Mouse (Mus musculus): ENCODE measurements at regions not wholly inside any gene's neighbourhood (a gene's known extent, or its start where the extent isn't known, plus 50 kb on each side); places are given as distances from the start of the nearest gene placed in this dataset.

- H3K4me3 ChIP-seq: no peak overlapping the region
- no peaks in the 10 kb centered on the region for H3K27me3 ChIP-seq (ENCODE audit: control insufficient read depth, insufficient read depth, insufficient read length)
- no peaks in the 10 kb centered on the region for H3K79me2 ChIP-seq (ENCODE audit: control insufficient read depth, insufficient read depth)
- H3ac ChIP-seq (ENCODE audit: control insufficient read depth, insufficient read length): no peak overlapping the region
- no peak for TF ChIP-seq MYOG (IDR thresholded peaks at IDR 0.05; ENCODE audit: control insufficient read depth in 1 of 3, insufficient read depth in 1 of 3, insufficient read length in 2 of 3, low read depth in 2 of 3)
- no peak for TF ChIP-seq REST (IDR thresholded peaks at IDR 0.05; ENCODE audit: insufficient read depth, insufficient read length)
- TF ChIP-seq E2F4 (IDR thresholded peaks at IDR 0.05; ENCODE audit: insufficient read depth): no peak
- TF ChIP-seq MAX (IDR thresholded peaks at IDR 0.05; ENCODE audit: low read depth): no peak
- TF ChIP-seq USF1 (IDR thresholded peaks at IDR 0.05; ENCODE audit: low read depth): no peak
- H3K4me2 ChIP-seq (ENCODE audit: low read depth): no peak overlapping the region
- H3K36me3 ChIP-seq (ENCODE audit: control insufficient read depth, insufficient read depth): no peaks in the 10 kb centered on the region
Observed at GRCm38 (mm10) chr16:93041399-93041798, 215.4 kb upstream of the Runx1 start.

GRCm38 (mm10) chr16:93035626-93036025 lies 209.7 kb upstream of the Runx1 start:
- H3K27me3 ChIP-seq (ENCODE audit: control insufficient read depth, insufficient read depth, insufficient read length): no peaks in the 10 kb centered on the region
- H3K4me2 ChIP-seq (ENCODE audit: low read depth): no peak overlapping the region
- H3K36me3 ChIP-seq (ENCODE audit: control insufficient read depth, insufficient read depth): no peaks in the 10 kb centered on the region
- no peak overlapping the region for H3ac ChIP-seq (ENCODE audit: control insufficient read depth, insufficient read length)
- no peak for TF ChIP-seq USF1 (IDR thresholded peaks at IDR 0.05; ENCODE audit: low read depth)
- TF ChIP-seq TCF12 (IDR thresholded peaks at IDR 0.05; ENCODE audit: insufficient read depth, poor library complexity, severe bottlenecking): no peak
- H3K4me3 ChIP-seq: no peak overlapping the region
- H3K79me2 ChIP-seq (ENCODE audit: control insufficient read depth, insufficient read depth): no peaks in the 10 kb centered on the region

GRCm38 (mm10) chr16:93033943-93034342 lies 208.0 kb upstream of the Runx1 start:
- no peak overlapping the region for H3ac ChIP-seq (ENCODE audit: control insufficient read depth, insufficient read length)
- H3K27me3 ChIP-seq (ENCODE audit: control insufficient read depth, insufficient read depth, insufficient read length): no peaks in the 10 kb centered on the region
- H3K79me2 ChIP-seq (ENCODE audit: control insufficient read depth, insufficient read depth): no peaks in the 10 kb centered on the region
- no peak overlapping the region for H3K4me2 ChIP-seq (ENCODE audit: low read depth)
- no peak for TF ChIP-seq SRF (IDR thresholded peaks at IDR 0.05; ENCODE audit: control insufficient read depth, insufficient read length, low read depth)
- H3K36me3 ChIP-seq (ENCODE audit: control insufficient read depth, insufficient read depth): no peaks in the 10 kb centered on the region
- H3K4me3 ChIP-seq: no peak overlapping the region

GRCm38 (mm10) chr16:93031624-93032023 lies 205.7 kb upstream of the Runx1 start:
- TF ChIP-seq MYOD1 (IDR thresholded peaks at IDR 0.05; ENCODE audit: control insufficient read depth in 1 of 3, insufficient read length in 2 of 3, low read depth in 2 of 3): no peak
- TF ChIP-seq E2F4 (IDR thresholded peaks at IDR 0.05; ENCODE audit: insufficient read depth): no peak
- no peak for TF ChIP-seq TCF12 (IDR thresholded peaks at IDR 0.05; ENCODE audit: insufficient read depth, poor library complexity, severe bottlenecking)
- TF ChIP-seq POLR2AphosphoS2 (IDR thresholded peaks at IDR 0.05; ENCODE audit: insufficient read length, low read depth): no peak
- TF ChIP-seq REST (IDR thresholded peaks at IDR 0.05; ENCODE audit: insufficient read depth, insufficient read length): no peak
- TF ChIP-seq MYOG (IDR thresholded peaks at IDR 0.05; ENCODE audit: control insufficient read depth in 1 of 3, insufficient read depth in 1 of 3, insufficient read length in 2 of 3, low read depth in 2 of 3): no peak
- no peak for TF ChIP-seq CEBPB (IDR thresholded peaks at IDR 0.05; ENCODE audit: insufficient read depth, poor library complexity, severe bottlenecking)
- no peak for TF ChIP-seq TCF3 (IDR thresholded peaks at IDR 0.05; ENCODE audit: insufficient read length, low read depth)
- TF ChIP-seq MAX (IDR thresholded peaks at IDR 0.05; ENCODE audit: low read depth): no peak
- no peak for TF ChIP-seq USF1 (IDR thresholded peaks at IDR 0.05; ENCODE audit: low read depth)
- TF ChIP-seq SRF (IDR thresholded peaks at IDR 0.05; ENCODE audit: control insufficient read depth, insufficient read length, low read depth): no peak
- TF ChIP-seq POLR2A (IDR thresholded peaks at IDR 0.05; ENCODE audit: insufficient read length, low read depth): no peak
- Histone ChIP-seq H3K27me3 (ENCODE audit: control insufficient read depth, insufficient read depth, insufficient read length) (no peaks in the 10 kb centered on the region), H3K4me2 (ENCODE audit: low read depth) (no peak overlapping the region), H3K79me2 (ENCODE audit: control insufficient read depth, insufficient read depth) (no peaks in the 10 kb centered on the region), H3K36me3 (ENCODE audit: control insufficient read depth, insufficient read depth) (no peaks in the 10 kb centered on the region), H3K4me3 (no peak overlapping the region), H3ac (ENCODE audit: control insufficient read depth, insufficient read length) (no peak overlapping the region)

GRCm38 (mm10) chr16:93028640-93029039 lies 202.7 kb upstream of the Runx1 start:
- TF ChIP-seq USF1 (IDR thresholded peaks at IDR 0.05; ENCODE audit: low read depth): no peak
- no peak for TF ChIP-seq POLR2A (IDR thresholded peaks at IDR 0.05; ENCODE audit: insufficient read length, low read depth)
- no peak for TF ChIP-seq CEBPB (IDR thresholded peaks at IDR 0.05; ENCODE audit: insufficient read depth, poor library complexity, severe bottlenecking)
- TF ChIP-seq E2F4 (IDR thresholded peaks at IDR 0.05; ENCODE audit: insufficient read depth): no peak
- TF ChIP-seq MYOG (IDR thresholded peaks at IDR 0.05; ENCODE audit: control insufficient read depth in 1 of 3, insufficient read depth in 1 of 3, insufficient read length in 2 of 3, low read depth in 2 of 3): peak in 2 of 3 experiments; percentile 42 to 71
- peak in 1 of 3 experiments; percentile 30 for TF ChIP-seq MYOD1 (IDR thresholded peaks at IDR 0.05; ENCODE audit: control insufficient read depth in 1 of 3, insufficient read length in 2 of 3, low read depth in 2 of 3)
- H3K79me2 ChIP-seq (ENCODE audit: control insufficient read depth, insufficient read depth): no peaks in the 10 kb centered on the region
- no peak overlapping the region for H3K4me2 ChIP-seq (ENCODE audit: low read depth)
- H3K4me3 ChIP-seq: no peak overlapping the region
- H3ac ChIP-seq (ENCODE audit: control insufficient read depth, insufficient read length): no peak overlapping the region
- no peaks in the 10 kb centered on the region for H3K27me3 ChIP-seq (ENCODE audit: control insufficient read depth, insufficient read depth, insufficient read length)
- H3K36me3 ChIP-seq (ENCODE audit: control insufficient read depth, insufficient read depth): no peaks in the 10 kb centered on the region

DNA sequence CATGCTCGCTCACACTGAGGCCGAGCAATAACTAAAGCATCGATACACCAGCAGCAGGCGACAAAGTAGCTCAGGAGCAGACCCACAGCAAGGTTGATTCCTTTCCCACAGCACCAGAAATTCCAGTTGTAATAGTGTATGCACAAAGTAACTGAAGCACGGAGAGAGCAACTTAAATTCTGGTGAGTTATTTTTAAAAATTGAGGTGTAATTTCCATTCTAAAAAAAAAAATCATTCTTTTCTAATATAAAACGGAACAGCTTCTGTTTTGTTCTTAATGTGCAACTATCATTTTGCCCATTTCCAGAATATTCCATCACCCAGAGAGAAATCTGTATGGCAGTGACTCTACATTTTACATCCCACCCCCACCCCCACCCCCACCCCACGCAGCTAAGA lies 202.1 kb upstream of the Runx1 start:
- TF ChIP-seq TCF3 (IDR thresholded peaks at IDR 0.05; ENCODE audit: insufficient read length, low read depth): no peak
- TF ChIP-seq USF1 (IDR thresholded peaks at IDR 0.05; ENCODE audit: low read depth): no peak
- TF ChIP-seq POLR2AphosphoS2 (IDR thresholded peaks at IDR 0.05; ENCODE audit: insufficient read length, low read depth): no peak
- TF ChIP-seq MAX (IDR thresholded peaks at IDR 0.05; ENCODE audit: low read depth): no peak
- no peak for TF ChIP-seq E2F4 (IDR thresholded peaks at IDR 0.05; ENCODE audit: insufficient read depth)
- TF ChIP-seq POLR2A (IDR thresholded peaks at IDR 0.05; ENCODE audit: insufficient read length, low read depth): no peak
- no peak for TF ChIP-seq CEBPB (IDR thresholded peaks at IDR 0.05; ENCODE audit: insufficient read depth, poor library complexity, severe bottlenecking)
- TF ChIP-seq REST (IDR thresholded peaks at IDR 0.05; ENCODE audit: insufficient read depth, insufficient read length): no peak
- TF ChIP-seq MYOD1 (IDR thresholded peaks at IDR 0.05; ENCODE audit: control insufficient read depth in 1 of 3, insufficient read length in 2 of 3, low read depth in 2 of 3): no peak
- TF ChIP-seq MYOG (IDR thresholded peaks at IDR 0.05; ENCODE audit: control insufficient read depth in 1 of 3, insufficient read depth in 1 of 3, insufficient read length in 2 of 3, low read depth in 2 of 3): no peak
- TF ChIP-seq SRF (IDR thresholded peaks at IDR 0.05; ENCODE audit: control insufficient read depth, insufficient read length, low read depth): no peak
- TF ChIP-seq TCF12 (IDR thresholded peaks at IDR 0.05; ENCODE audit: insufficient read depth, poor library complexity, severe bottlenecking): no peak
- Histone ChIP-seq H3K27me3 (ENCODE audit: control insufficient read depth, insufficient read depth, insufficient read length) (no peaks in the 10 kb centered on the region), H3K79me2 (ENCODE audit: control insufficient read depth, insufficient read depth) (no peaks in the 10 kb centered on the region), H3K4me2 (ENCODE audit: low read depth) (no peak overlapping the region), H3K36me3 (ENCODE audit: control insufficient read depth, insufficient read depth) (no peaks in the 10 kb centered on the region), H3K4me3 (no peak overlapping the region), H3ac (ENCODE audit: control insufficient read depth, insufficient read length) (no peak overlapping the region)
